16 mouse cellular contexts compared by ENCODE assay signal in genomic region chr9:94382293-94382692, GRCm38 (mm10).
"Had no signal": no experiment of that assay in that cellular context is flagged by ENCODE, and none has a peak within 500 bp of the region (broad histone marks: within the 10 kb centered on the region; RNA-seq: fewer than 3 reads in every experiment).

No protein-coding gene starts in this region.

- H3K4me3 ChIP-seq: layer of hippocampus, adult 2 months; limb, embryonic 12.5 days; limb, embryonic 15.5 days; lung, embryonic 15.5 days had no signal

- H3K4me1 ChIP-seq: limb, embryonic 15.5 days had no signal

- ATAC-seq: liver, postnatal 0 days had no signal

- H3K4me2 ChIP-seq: limb, embryonic 12.5 days; limb, embryonic 15.5 days; liver, embryonic 11.5 days; lung, embryonic 15.5 days; midbrain, embryonic 11.5 days had no signal

- H3K9ac ChIP-seq: limb, embryonic 12.5 days; limb, embryonic 15.5 days; liver, embryonic 14.5 days; liver, postnatal 0 days; lung, embryonic 15.5 days had no signal

- H3K27me3 ChIP-seq: limb, embryonic 12.5 days; limb, embryonic 15.5 days; lung, embryonic 15.5 days had no signal

- H3K9me3 ChIP-seq: limb, embryonic 12.5 days; limb, embryonic 15.5 days; lung, embryonic 15.5 days had no signal

- H3K36me3 ChIP-seq: limb, embryonic 12.5 days; limb, embryonic 15.5 days; lung, embryonic 15.5 days had no signal

- H3K27ac ChIP-seq: kidney, postnatal 0 days; layer of hippocampus, adult 2 months; limb, embryonic 12.5 days; limb, embryonic 15.5 days; liver, embryonic 14.5 days; lung, embryonic 15.5 days had no signal

- DNase-seq: kidney, postnatal 25 days; layer of hippocampus, adult 9-11 months; liver, postnatal 0 days; lung, postnatal 10 days; lung, postnatal 4 days; midbrain, embryonic 14.5 days; thymus, adult 18-20 months; thymus, postnatal 36 days had no signal
